Mouse (Mus musculus) gastrocnemius, adult 8-10 months (tissue): ENCODE measurements around the gene Rpgrip1l. TPM values are rescaled to one million over a fixed set of nuclear protein-coding genes. Genes with fewer than 3 reads are reported as not detected.

Experiments used
- DNase-seq, 2 experiments: peaks; one replicate each; pipeline ENCODE4 v3.0.0; 2022; ENCODE audit warnings: low spot score in 2 of 2
- total RNA-seq, 4 experiments: library from RNA; stranded (reverse); gene quantifications; 2 replicates each; pipeline ENCODE4 v1.2.4; 2022

Gene Rpgrip1l
- 1 to 10 TPM; 1.2 to 2.6 (median 2.3) TPM for total RNA-seq

DNA sequence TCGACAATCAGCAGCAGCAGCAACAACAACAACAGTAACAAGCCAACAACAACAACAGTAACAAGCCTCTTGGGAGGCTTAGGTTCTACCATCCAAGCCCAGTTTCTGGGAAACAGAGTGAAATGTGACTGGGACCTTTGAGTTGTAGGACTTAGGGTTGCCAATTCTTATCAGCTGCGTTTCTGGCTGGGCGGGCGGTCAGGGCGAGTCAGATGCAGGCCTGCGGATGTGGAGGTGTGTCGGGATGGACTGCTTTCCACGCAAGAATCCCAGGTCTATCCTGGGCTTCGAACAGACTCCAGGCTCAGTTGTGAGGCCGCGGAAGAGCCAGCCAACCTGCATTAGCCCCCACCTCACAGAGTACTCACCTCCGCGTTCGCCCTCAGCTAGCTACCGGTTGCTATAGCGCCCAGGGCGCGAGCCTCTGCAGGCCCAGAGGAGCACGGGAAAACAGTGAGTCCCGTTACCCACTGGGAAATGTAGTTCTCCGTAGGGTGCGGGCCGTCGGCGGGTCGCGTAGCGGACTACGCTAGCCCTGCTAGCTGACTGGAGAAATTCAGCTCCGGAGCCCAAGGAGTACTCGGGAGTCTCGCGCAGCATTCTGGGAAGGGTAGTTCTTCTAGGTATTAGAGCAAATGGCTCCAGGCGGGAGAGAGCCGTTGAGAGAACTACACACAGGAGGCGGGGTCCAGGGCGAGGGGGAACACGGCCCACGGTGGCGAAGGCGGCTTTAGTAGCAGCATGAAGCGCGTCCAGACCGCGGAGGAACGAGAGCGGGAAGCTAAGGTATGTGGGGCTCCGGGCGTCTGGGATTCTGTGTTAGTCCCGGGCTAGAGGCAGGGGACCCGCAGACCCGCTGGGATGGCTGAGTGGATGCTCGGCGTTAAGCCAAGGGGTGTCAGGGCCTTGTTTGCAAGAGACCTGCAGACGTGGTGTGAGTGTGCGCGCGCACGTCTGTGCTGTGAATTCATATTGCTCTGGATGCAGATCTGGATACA, at the start of gene Rpgrip1l, which contains the start of gene Fto:
Gene Rpgrip1l (minus strand): TSS at position 428 of the 998 bp plus-strand sequence.
Gene Fto (plus strand): TSS at position 691 of the 998 bp plus-strand sequence.
- DNase-seq, result peak; percentile 93 to 95

DNA sequence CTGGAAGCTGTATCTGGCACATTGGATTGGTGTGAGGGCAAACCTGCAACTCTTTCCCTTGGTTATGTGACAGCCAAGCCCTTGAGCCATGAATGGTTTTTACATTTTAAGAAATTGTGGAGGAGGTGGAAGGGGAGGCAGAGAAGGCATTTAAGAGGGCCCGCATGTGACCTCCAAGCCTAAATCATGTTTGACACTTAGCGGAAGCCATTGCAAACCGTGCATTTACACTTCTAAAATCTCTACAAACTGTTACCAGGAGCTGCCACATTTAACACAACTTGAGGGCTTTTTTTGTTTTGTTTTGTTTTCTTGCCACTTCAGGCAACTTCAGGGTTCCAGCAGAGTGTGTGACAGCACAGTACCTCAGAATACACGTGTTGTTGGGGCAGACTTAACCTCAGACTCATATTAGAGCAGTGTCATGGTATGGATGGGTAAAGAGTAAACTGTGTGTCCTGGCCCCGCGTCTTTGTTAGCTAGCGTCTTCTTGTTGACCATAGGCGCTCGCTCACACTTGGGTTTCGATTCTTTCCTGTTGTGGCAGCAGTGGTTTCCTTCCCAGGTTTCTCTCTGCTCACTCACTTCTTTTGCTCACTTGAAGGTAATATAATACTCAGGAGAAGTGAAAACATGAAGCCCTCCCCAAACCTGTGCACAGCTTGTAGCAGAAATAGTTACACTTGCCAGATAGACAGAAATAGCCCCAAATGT, 47.7 kb upstream of the Rpgrip1l start:
- DNase-seq, result no peak

DNA sequence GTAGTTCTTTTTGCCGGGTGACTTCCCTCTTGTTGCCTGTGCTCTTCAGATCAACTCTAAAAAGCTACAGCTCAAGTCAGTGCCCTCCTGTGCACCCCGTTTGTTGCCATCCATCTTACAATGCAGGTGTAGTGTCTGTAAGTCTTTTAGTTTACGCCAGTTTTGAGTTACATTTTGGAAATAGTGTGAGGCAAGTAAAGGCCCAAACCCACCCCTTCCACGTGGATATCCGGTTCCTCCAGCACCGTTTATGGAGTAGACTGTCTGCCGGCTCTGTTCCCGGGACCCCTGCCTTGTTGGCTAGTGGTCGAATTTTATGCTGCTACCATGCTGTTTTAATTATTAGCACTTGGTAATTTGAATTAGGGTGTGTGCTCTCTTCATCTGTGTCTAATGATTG, 46.4 kb upstream of the Rpgrip1l start:
- DNase-seq, result no peak

DNA sequence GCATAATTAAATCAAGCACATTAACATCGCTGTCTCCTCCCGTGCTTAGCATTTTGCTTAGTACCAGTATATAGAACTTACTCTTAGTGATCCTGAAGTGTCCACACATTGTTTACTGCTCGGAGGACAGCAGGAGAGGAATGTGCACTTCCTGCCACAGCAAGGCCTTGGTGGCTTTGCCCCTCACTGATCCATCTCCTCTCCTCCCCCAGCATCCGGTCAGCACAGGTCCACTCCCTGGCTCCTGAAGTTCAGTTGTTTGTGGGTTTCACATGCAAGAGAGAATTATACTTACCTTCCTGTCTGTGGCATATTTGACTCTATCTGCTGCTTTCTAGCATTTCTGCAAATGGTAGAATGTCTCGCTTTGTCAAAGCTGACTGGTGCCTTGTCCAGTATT, 45.0 kb upstream of the Rpgrip1l start:
- no peak for DNase-seq

DNA sequence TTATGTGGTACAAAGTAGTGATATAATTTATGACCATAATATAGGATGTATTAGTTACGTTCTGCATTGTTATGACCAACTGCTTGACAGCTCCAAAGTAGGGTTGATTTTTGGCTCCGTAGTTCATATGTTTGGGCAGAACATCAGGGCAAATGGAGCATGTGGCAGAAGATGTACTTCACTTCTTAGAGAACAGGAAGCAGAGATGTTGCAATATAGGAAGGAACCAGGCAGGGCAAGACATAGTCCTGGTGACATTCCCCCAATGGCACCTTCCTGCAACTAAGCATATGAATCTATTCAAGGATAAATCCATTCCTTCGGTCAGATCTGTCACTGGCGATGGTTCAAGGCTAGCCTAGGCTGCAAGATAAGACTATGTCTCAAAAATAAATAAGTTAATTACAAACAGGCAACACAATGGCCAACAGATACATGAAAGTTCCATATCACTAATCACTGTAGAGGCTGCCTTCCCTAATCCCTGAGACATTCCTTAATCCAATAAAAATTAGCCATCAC, 44.5 kb upstream of the Rpgrip1l start:
- no peak for DNase-seq

DNA sequence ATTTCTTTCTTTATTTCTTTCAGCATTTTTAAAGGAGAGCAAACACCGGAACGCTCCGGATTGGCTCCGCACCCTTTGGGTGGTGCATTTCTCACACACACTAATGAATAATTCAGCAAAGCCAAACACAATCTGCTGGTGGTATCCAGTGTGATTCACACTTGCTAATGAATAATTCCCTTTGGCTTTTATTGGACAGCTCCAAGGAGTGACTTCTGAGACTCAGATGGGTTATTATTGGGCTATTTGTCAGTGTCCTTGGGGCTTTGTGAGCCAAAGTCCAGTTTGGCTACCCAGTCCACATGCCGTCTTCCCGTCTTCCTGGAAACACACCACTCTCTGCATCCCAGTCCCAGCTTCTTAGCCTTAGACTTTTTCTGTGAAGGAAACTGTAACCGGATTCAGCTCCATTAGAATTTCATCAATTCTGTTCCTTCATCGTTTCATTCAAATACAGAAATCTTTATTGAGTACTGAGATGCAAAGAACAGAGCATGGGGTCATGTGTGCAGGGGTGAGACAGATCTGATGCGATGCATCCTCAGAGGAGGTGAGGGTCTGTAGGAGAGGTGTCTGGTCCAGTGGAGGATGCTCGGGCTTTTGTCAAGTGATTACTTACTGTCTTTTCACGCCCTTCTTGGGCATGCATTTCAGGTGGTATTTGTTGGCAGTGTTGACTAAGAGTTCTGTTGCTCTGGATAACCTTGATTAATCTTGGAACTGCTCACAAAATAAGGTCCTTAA, 43.1 kb upstream of the Rpgrip1l start:
- no peak for DNase-seq

DNA sequence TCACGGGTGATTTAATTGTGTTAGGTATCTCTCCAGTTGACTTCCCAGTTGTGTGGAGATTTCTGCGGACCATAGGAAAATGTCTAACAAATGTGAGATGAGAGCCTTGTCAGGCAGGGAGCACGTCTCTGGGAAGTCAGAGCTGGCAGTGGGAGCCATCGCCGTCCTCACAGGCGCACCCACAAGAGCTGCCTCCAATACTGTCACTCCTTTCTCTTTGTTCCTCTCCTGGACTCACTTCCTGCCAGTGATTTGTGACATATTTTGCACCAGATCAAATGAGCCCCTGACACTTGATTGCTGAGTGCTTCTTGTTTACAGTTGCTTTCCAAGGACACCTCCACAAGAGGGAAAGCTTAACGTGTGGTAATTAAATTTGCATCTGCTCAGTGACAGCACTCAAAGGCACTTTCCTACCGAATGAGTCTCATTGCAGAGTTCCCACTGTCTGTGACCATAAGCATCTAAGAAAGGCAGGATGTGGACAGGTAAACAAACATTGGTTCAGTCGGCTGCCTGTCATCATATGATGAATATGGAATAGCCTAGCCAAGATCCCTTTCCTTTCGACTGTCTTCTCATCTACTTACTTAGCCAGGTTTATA, 42.3 kb upstream of the Rpgrip1l start:
- DNase-seq, result no peak

DNA sequence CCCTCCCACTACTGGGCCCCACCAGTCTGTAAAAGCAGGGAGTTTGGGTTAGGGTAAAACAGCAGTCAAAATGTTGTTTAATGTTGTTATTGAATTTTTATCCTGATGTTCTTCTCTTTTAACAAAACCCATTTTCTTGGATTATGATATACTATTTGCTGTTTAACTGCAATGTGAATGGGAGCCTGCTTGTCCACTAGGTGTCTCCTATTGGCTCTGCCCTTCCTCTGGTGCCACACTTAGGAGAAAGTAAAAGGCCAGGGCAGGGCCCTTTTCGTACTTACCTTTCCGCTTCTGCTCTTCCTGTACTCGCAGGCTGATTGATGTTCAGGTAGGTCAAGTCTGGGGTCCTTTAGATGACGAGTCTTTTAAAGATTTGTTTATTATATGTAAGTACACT, 40.8 kb upstream of the Rpgrip1l start:
- DNase-seq, result no peak

DNA sequence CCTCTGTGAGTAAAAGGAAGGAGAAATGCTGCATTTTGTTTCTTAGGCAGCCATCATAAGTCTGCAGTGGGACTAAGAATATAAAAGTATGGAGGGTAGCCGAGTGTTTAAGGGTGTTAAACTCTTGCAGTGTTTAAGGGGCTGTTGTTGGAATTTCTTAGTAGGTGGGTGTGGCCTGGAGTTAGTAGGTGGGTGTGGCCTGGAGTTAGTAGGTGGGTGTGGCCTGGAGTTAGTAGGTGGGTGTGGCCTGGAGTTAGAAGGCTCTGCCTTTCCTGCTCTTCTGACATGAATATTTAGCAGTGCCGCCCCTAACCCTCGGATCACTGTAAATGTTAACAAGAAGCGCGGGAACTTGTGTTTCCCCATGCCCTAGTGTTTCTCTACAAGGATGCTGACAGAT, 40.0 kb upstream of the Rpgrip1l start:
- DNase-seq, result no peak

DNA sequence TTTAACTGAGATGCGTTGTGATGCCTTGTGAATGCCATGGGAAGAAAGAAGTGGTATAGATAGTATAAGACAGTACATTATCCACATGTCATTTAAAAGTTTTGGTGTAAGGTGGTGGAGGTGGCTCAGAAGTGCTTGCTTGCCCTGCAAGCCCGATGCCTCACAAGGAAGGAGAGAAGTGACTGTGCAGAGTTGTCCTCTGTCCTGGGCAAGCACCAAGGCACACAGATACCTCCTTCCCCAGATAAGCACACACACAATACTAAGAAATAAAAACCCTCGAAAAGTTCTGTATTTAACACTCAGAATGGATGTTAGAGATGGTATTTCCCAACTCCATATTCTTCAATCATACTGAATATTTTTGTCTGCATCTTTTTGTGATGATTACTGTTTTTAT, 39.5 kb upstream of the Rpgrip1l start:
- DNase-seq, result no peak

DNA sequence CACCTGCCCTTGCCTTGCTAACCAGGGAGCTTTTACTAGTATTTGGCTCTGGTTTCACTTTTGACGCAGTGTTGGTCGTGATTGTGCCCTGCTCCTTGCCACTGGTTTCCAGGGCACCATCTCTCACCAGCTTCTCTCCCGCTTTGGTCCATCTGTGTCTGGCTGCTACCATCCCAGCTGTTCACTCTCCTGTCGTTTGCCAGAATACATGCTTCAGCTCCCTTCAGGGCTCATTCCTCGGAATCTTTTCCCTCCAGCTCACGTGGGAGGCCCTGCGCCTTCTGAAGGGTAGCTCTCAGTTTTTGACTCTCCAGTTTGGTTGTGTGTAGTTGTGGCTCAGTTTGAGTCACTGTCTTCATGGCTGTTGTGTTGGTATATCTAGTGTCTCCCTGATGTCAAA, 37.6 kb upstream of the Rpgrip1l start:
- DNase-seq, result no peak

DNA sequence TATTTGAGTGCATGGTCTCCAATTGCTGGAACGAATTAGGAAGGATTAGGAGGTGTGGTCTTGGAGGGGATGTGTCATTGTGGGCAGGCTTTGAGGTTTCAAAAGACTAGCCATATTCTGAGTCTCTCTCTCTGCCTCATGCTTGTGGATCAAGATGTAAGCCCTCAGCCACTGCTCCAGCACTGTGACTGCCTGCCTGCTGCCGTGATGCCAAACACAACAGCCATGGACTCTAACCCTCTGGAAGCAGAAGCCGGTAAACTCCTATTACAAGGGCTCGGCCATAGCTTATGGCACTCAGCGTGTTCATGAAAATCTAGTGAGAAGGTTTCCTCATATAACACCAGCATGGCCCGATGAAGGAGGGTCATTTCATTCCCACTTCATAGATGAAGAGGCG, 36.8 kb upstream of the Rpgrip1l start:
- DNase-seq, result no peak

DNA sequence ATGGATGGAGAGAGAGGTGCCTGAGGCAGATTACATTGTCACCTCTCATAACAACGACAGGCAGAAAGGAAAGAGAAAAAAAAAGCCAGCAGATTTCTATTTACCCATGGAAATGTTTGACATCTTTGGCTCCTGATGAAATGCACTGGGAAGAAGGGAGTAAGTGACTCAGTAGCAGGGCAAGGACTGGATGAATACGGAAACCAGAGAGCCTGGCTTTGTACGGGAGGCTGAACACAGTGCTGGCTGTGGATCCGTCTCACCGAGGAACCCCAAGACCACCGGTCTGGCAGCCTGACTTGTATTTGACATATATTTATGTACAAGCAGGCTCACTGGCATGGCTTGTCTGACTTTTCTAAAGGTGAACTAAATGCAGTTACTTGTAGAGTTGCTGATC, 34.5 kb upstream of the Rpgrip1l start:
- no peak for DNase-seq

DNA sequence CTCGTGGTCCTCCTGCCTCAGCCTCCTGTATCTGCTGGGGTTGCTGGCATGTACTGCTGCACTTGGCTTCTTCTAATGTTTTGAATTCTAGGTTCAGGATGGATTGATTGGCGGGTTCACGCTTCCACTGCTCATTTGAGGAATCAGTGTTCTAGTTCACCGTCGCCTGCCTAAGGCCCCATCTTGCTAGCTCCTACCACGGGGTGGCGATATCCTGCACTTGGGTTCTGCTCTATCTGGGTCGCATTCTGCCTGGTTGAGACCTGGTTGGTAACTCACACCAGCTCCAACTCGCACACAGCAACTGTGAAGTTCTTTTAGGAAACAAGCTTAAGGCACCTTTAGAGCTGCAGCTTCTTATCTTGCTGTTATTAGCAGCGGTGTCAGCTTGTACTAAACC, 34.1 kb upstream of the Rpgrip1l start:
- DNase-seq, result no peak

DNA sequence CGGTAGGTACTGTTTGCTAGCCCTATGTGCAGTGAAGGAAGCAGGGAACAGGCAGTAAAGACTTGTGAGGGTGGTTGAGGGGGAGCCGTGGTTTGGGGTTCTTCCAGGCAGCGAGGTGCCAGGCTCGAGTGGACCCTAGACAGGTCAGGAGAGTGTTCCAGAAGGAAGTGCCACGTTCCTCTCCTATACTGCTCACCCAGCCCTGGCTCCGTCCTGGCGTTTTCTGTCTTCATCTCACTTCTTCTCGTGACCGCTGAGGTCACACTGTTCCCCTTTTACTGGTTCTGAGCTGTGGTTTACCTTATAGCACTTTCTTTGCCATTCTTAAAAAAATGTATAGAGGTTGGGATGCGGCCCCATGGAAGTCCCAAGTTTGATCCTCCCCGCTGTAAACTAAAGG, 31.6 kb upstream of the Rpgrip1l start:
- no peak for DNase-seq

DNA sequence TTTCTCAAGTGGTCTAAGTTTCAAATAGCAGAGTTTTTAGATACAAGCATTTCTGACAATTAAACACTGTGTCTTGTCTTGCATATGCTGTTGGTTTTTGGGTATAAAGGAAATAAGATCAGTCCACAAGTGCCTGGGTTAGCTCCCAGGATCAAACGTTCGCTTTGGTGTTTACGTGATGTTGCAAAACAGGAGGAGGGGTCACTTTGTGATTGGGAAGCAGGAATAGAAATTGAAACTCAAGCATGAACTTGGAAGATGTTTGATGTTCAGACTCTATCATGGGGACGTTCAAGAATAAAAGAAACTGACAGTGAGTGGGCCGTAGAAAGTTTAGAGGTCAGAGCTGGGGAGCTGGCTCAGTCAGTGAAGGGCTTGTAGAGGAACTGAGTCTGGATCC, 29.7 kb upstream of the Rpgrip1l start:
- no peak for DNase-seq

DNA sequence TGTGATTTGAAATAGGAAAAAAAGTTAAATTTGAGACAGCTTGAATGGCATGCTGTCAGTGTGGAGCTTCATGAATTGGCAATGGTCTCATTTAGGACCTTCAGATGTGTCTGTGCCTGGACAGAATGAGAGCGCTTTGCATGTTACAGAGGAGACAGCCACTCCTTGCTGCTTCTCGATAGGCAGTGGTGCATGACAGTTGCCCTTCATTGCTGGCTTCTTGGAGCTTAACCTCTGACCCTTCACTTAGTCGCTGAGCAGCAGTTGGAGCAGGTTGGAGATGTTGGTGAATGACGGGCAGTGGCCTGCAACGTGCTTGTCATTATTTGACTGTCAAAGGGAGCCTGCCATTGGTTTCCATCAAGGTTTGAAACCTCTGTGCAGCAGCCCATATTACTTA, 29.1 kb upstream of the Rpgrip1l start:
- DNase-seq, result no peak

DNA sequence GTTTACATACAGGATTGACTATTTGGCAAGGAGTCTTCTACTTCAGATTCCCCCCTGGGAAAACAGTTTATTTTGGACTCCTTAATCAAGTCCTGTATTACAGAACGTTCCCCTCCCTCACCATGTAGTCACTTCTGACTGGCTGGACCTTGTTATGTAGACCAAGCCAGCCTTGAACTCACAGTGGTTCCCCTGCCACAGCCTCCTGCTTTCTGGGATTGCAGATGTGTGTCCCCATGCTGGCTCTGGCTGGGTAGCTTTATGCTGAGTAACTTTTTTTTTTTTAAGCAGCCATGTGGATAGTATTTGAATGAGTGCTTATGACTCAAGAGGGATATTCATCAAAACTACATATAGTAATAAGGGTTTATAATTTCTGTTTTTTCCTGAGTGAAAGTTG, 27.7 kb upstream of the Rpgrip1l start:
- DNase-seq, result no peak

DNA sequence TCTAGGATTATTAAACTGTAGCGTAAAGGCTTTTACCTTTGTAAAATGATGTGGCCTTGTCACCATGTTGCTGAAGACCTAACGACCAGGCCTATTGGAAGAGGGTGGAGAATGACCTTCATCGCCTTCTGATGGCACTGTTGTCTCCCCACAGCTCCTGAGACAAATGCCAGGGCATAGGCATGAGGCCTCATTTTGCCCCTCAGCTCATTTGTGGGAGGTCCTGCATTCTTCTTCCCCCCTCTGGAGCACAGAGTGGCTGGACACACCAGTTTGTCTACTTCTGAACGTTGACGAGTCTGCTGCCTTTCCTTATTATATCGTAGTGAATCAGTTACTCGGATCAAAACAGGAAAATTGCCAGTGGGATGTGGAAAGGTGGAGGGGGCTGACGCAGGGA, 26.6 kb upstream of the Rpgrip1l start:
- DNase-seq, result no peak

DNA sequence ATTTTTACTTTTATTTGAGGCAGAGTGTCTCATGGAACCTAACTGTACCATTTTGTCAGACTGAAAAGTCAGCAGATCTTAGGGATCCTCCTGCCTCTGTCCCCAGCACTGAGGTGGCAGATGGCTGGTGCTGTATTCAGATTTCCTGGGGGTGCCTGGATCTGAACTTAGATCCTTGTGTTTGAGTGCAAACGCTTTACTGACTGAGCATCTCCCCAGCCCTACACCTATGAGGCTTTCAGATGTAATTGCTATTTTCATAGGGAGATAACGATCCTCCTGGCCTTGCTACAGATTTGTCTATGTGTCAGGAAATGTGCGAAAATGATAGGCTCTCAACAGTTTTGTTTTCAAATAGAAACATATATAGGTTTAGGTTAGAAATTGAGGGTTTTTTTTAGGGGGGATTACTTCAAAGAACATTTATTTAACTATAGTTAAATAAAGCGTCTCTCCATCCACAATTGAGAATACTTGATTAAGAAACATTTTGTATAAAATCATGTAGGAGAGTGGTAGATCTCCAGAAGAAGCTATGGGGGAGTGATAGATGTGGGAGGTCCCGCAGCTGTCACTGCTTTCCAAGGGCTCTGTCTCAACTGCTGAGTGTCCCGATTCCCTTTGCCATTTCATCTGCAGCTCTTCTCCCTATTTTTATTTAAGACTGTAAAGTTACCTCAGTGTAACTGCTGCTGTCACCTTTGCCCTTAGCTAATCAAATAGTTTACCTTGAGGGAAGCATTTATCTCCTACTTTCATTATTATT, 25.5 kb upstream of the Rpgrip1l start:
- DNase-seq, result no peak
